Mouse (Mus musculus) kidney, embryonic 14.5 days (tissue): ENCODE results near the gene Sf3a1. TPM values are rescaled to one million over a fixed set of nuclear protein-coding genes. Genes with fewer than 3 reads are reported as not detected.
A peak's percentile ranks its signal among the peaks of the same experiment; 100 is the strongest.
"Not testable (repeated sequence)": the region's sequence is repeated elsewhere in the genome, so short reads cannot be mapped to it uniquely, and the experiment has no call there.

Source experiments
- ATAC-seq: fragments of 200-750 bp; cut with Nextera tagmentation; 2 replicates; pipeline ENCODE4 v1.8.0; 2017; ENCODE audit warnings: moderate number of reproducible peaks, mild to moderate bottlenecking, moderate TSS enrichment, moderate library complexity; ENCODE audit not compliant: low FRiP score, low TSS enrichment
- H3K27ac ChIP-seq: fragments of 300-500 bp; sonication (generic); 2 replicates; pipeline ENCODE4 v1.5.1; 2014; ENCODE audit warnings: low read depth, mild to moderate bottlenecking, low read length, moderate library complexity, mixed read lengths
- H3K27me3 ChIP-seq: fragments of 300-500 bp; sonication (generic); 2 replicates; pipeline ENCODE4 v1.6.1; 2014; ENCODE audit warnings: mild to moderate bottlenecking, low read length; ENCODE audit not compliant: control insufficient read depth, insufficient read depth
- H3K36me3 ChIP-seq: fragments of 300-500 bp; sonication (generic); 2 replicates; pipeline ENCODE4 v1.6.1; 2014; ENCODE audit warnings: low read length, mixed read lengths; ENCODE audit not compliant: control insufficient read depth, insufficient read depth
- H3K4me1 ChIP-seq: fragments of 300-500 bp; sonication (generic); 2 replicates; pipeline ENCODE4 v1.6.1; 2014; ENCODE audit warnings: low read length, mixed read lengths; ENCODE audit not compliant: control insufficient read depth, insufficient read depth
- H3K4me2 ChIP-seq: fragments of 300-500 bp; sonication (generic); replicated peaks from 2 replicates; pipeline ENCODE4 v1.6.1; 2014; ENCODE audit warnings: low read depth, mild to moderate bottlenecking, low read length
- H3K4me3 ChIP-seq: fragments of 300-500 bp; sonication (generic); 2 replicates; pipeline ENCODE4 v1.5.1; 2014; ENCODE audit warnings: mild to moderate bottlenecking, low read length
- H3K9ac ChIP-seq: fragments of 300-500 bp; sonication (generic); 2 replicates; pipeline ENCODE4 v1.6.1; 2014; ENCODE audit warnings: low read depth, mild to moderate bottlenecking, low read length, moderate library complexity
- H3K9me3 ChIP-seq: fragments of 300-500 bp; sonication (generic); 2 replicates; pipeline ENCODE4 v1.6.1; 2016; ENCODE audit warnings: low read length; ENCODE audit not compliant: control insufficient read depth
- WGBS: fragments of 180-500 bp; shearing (Covaris S2); extraction: QIAGEN DNeasy Blood & Tissue Kit; methylation state at CpG from one replicate; pipeline ENCODE4 v1.1.7; 2014; 5-methylcytosine and 5-hydroxymethylcytosine counted together
- polyA plus RNA-seq: library from polyadenylated mRNA; unstranded; fragments of >200 nt; fragmentation: Nextera tagmentation; extraction: Ambion mirVana; gene quantifications from 2 replicates; pipeline ENCODE4 v1.2.1, GENCODE M21; 2014

The Sf3a1 gene
- polyA plus RNA-seq = 55.7 and 72.5 TPM in 2 replicates

- Histone ChIP-seq H3K27ac (peak within 1 kb of the TSS; percentile 65; the same call in 1 of the 2 replicates), H3K4me2 (peak within 1 kb of the TSS; percentile 94), H3K4me1 (peaks cover 15% of the 10 kb centered on the region), H3K4me3 (peak within 1 kb of the TSS; percentile 66), H3K27me3 (no peaks in the 10 kb centered on the region), H3K9me3 (no peaks in the 10 kb centered on the region), H3K9ac (peak within 1 kb of the TSS; percentile 75), H3K36me3 (peaks cover 39% of the 10 kb centered on the region)
- WGBS = 2% methylated on average over 51 of the region's 54 CpGs
- peak; percentile 97 for ATAC-seq
Measured at GRCm38 (mm10) chr11:4159808-4160708, at the start of gene Sf3a1, which contains the start of gene Ccdc157. Gene Sf3a1, plus strand, starts transcription at chr11:4160350. Gene Ccdc157, minus strand, starts transcription at chr11:4160293.

- H3K4me1 ChIP-seq = no peaks in the 10 kb centered on the region
- H3K36me3 ChIP-seq = no peaks in the 10 kb centered on the region
- H3K9ac ChIP-seq = no peak overlapping the region
- H3K4me3 ChIP-seq = no peak overlapping the region
- H3K27me3 ChIP-seq = no peaks in the 10 kb centered on the region
- no peaks in the 10 kb centered on the region for H3K9me3 ChIP-seq
- no peak overlapping the region for H3K4me2 ChIP-seq
- ATAC-seq = no peak
- H3K27ac ChIP-seq = no peak overlapping the region
- WGBS = 91% methylated on average over 4 of the region's 4 CpGs
Measured at GRCm38 (mm10) chr11:4112033-4112432, 48.1 kb upstream of the Sf3a1 start.

GRCm38 (mm10) chr11:4112861-4113260 is 47.3 kb upstream of the Sf3a1 start:
- peaks cover 3% of the 10 kb centered on the region; the same call in 1 of the 2 replicates for H3K4me1 ChIP-seq
- no peak overlapping the region for H3K27ac ChIP-seq
- no peaks in the 10 kb centered on the region for H3K36me3 ChIP-seq
- H3K9me3 ChIP-seq = no peaks in the 10 kb centered on the region
- H3K9ac ChIP-seq = no peak overlapping the region
- H3K4me2 ChIP-seq = no peak overlapping the region
- ATAC-seq = no peak
- 54% methylated on average over 6 of the region's 6 CpGs for WGBS
- no peak overlapping the region for H3K4me3 ChIP-seq
- no peaks in the 10 kb centered on the region for H3K27me3 ChIP-seq

GRCm38 (mm10) chr11:4113496-4113895 is 46.7 kb upstream of the Sf3a1 start:
- no peak overlapping the region for H3K9ac ChIP-seq
- H3K27ac ChIP-seq = no peak overlapping the region
- peaks cover 4% of the 10 kb centered on the region; the same call in 1 of the 2 replicates for H3K4me1 ChIP-seq
- WGBS = 88% methylated on average over 4 of the region's 4 CpGs
- no peak overlapping the region for H3K4me2 ChIP-seq
- no peaks in the 10 kb centered on the region for H3K27me3 ChIP-seq
- no peaks in the 10 kb centered on the region for H3K9me3 ChIP-seq
- no peak overlapping the region for H3K4me3 ChIP-seq
- H3K36me3 ChIP-seq = no peaks in the 10 kb centered on the region
- no peak for ATAC-seq

GRCm38 (mm10) chr11:4113970-4114369 is 46.2 kb upstream of the Sf3a1 start:
- no peaks in the 10 kb centered on the region for H3K27me3 ChIP-seq
- no peaks in the 10 kb centered on the region for H3K36me3 ChIP-seq
- no peak overlapping the region for H3K9ac ChIP-seq
- no peak overlapping the region for H3K27ac ChIP-seq
- WGBS = 85% methylated on average over 6 of the region's 6 CpGs
- H3K4me3 ChIP-seq = no peak overlapping the region
- no peak for ATAC-seq
- H3K4me2 ChIP-seq = no peak overlapping the region
- H3K4me1 ChIP-seq = peaks cover 7% of the 10 kb centered on the region; the same call in 1 of the 2 replicates
- no peaks in the 10 kb centered on the region for H3K9me3 ChIP-seq

GRCm38 (mm10) chr11:4114541-4114940 is 45.6 kb upstream of the Sf3a1 start:
- WGBS = 87% methylated on average over 6 of the region's 6 CpGs
- not testable (repeated sequence) for ATAC-seq, H3K4me3 ChIP-seq

GRCm38 (mm10) chr11:4115407-4115806 is 44.7 kb upstream of the Sf3a1 start:
- no peak for ATAC-seq
- 90% methylated on average over 4 of the region's 4 CpGs for WGBS
- no peaks in the 10 kb centered on the region for H3K9me3 ChIP-seq
- H3K4me2 ChIP-seq = no peak overlapping the region
- H3K27me3 ChIP-seq = no peaks in the 10 kb centered on the region
- H3K4me3 ChIP-seq = no peak overlapping the region
- H3K27ac ChIP-seq = no peak overlapping the region
- peaks cover 8% of the 10 kb centered on the region; the same call in 1 of the 2 replicates for H3K4me1 ChIP-seq
- H3K36me3 ChIP-seq = no peaks in the 10 kb centered on the region
- H3K9ac ChIP-seq = no peak overlapping the region

More at GRCm38 (mm10) chr11:4114541-4114940, 45.6 kb upstream of the Sf3a1 start:
- H3K9me3 ChIP-seq, H3K27me3 ChIP-seq, H3K36me3 ChIP-seq, H3K4me2 ChIP-seq, H3K4me1 ChIP-seq, H3K9ac ChIP-seq, H3K27ac ChIP-seq: not testable (repeated sequence)

GRCm38 (mm10) chr11:4116458-4117141 is 43.5 kb upstream of the Sf3a1 start:
- ATAC-seq = no peak
- no peaks in the 10 kb centered on the region for H3K9me3 ChIP-seq
- 60% methylated on average over 11 of the region's 11 CpGs for WGBS
- H3K27ac ChIP-seq = no peak overlapping the region
- H3K9ac ChIP-seq = no peak overlapping the region
- no peak overlapping the region for H3K4me3 ChIP-seq
- peaks cover 8% of the 10 kb centered on the region; the same call in 1 of the 2 replicates for H3K4me1 ChIP-seq
- no peak overlapping the region for H3K4me2 ChIP-seq
- H3K36me3 ChIP-seq = no peaks in the 10 kb centered on the region
- no peaks in the 10 kb centered on the region for H3K27me3 ChIP-seq
